Mouse (Mus musculus): ENCODE measurements at regions not wholly inside any gene's neighbourhood (a gene's known extent, or its start where the extent isn't known, plus 50 kb on each side); places are given as distances from the start of the nearest gene placed in this dataset.

GRCm38 (mm10) chr11:24615436-24615835, 537.6 kb downstream of the Bcl11a start:
- 88% methylated on average over 1 of the region's 1 CpGs for whole genome bisulfite sequencing
- no peak for ATAC-seq (ENCODE audit: insufficient read depth, low FRiP score)
- no peak overlapping the region for H3K4me2 ChIP-seq (ENCODE audit: low read depth, low read length)
- H3K36me3 ChIP-seq (ENCODE audit: control insufficient read depth, insufficient read depth, low read length): no peaks in the 10 kb centered on the region
- H3K9ac ChIP-seq (ENCODE audit: low read length): no peak overlapping the region
- no peak overlapping the region for H3K27ac ChIP-seq (ENCODE audit: low read length)
- no peaks in the 10 kb centered on the region for H3K4me1 ChIP-seq (ENCODE audit: control insufficient read depth, insufficient read depth, low read length)
- H3K27me3 ChIP-seq (ENCODE audit: control insufficient read depth, insufficient read depth, low read length): no peaks in the 10 kb centered on the region
- no peak overlapping the region for H3K4me3 ChIP-seq (replicated peaks; ENCODE audit: low read length)
- H3K9me3 ChIP-seq (replicated peaks; ENCODE audit: control insufficient read depth, low read length): no peaks in the 10 kb centered on the region

DNA sequence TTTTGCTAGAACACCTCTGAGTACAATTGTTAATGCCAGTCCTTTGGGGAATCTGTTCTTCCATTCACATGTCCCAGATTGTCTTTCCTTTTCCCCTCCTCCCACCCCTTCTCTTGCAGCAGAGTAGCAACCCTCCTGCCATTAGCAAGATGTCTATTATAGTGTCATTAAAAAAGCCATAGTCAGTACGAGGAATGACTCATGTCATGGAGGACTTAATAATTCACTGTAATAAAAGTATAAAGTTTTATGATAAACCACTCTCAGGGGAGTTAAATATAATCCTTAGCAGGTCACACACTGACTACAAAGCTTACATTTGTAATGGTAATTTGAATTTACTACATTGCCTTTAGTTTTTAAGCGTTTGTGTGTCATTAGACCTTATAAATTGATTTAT, 540.7 kb downstream of the Bcl11a start:
- 51% methylated on average over 2 of the region's 2 CpGs for WGBS
- no peaks in the 10 kb centered on the region for H3K27me3 ChIP-seq (ENCODE audit: control insufficient read depth, insufficient read depth, low read length)
- ATAC-seq (ENCODE audit: insufficient read depth, low FRiP score): no peak

DNA sequence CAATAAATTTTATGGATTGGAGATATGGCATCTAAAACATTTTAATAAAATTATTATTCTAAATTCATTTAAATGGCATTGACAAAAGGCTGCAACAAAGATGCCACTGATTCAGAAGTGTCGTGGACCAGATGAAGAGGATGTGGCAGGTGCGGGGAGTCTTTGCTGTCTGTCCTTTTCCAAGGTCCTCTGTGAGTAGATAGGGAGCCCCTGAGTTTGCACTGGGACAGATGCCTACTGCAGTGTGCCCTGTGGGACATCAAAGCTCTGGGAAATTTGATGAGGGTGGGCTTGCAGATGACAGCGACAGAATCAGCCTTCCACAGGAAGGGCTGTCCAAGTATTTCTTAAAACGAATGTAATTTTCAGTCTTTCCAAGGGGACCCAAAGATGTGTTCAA, 541.2 kb downstream of the Bcl11a start:
- no peaks in the 10 kb centered on the region for H3K9me3 ChIP-seq (replicated peaks; ENCODE audit: control insufficient read depth, low read length)
- 81% methylated on average over 4 of the region's 4 CpGs for WGBS
- no peak for ATAC-seq (ENCODE audit: insufficient read depth, low FRiP score)

More for the DNA sequence above, 540.7 kb downstream of the Bcl11a start:
- H3K27ac ChIP-seq (ENCODE audit: low read length): no peak overlapping the region
- H3K9me3 ChIP-seq (replicated peaks; ENCODE audit: control insufficient read depth, low read length): no peaks in the 10 kb centered on the region
- no peak overlapping the region for H3K9ac ChIP-seq (ENCODE audit: low read length)
- no peak overlapping the region for H3K4me2 ChIP-seq (ENCODE audit: low read depth, low read length)
- no peaks in the 10 kb centered on the region for H3K36me3 ChIP-seq (ENCODE audit: control insufficient read depth, insufficient read depth, low read length)
- H3K4me1 ChIP-seq (ENCODE audit: control insufficient read depth, insufficient read depth, low read length): no peaks in the 10 kb centered on the region
- H3K4me3 ChIP-seq (replicated peaks; ENCODE audit: low read length): no peak overlapping the region

GRCm38 (mm10) chr11:24628619-24629018, 550.8 kb downstream of the Bcl11a start:
- WGBS: 60% methylated on average over 5 of the region's 5 CpGs
- no peak overlapping the region for H3K4me3 ChIP-seq (replicated peaks; ENCODE audit: low read length)
- no peak overlapping the region for H3K9ac ChIP-seq (ENCODE audit: low read length)
- no peaks in the 10 kb centered on the region for H3K4me1 ChIP-seq (ENCODE audit: control insufficient read depth, insufficient read depth, low read length)
- H3K27me3 ChIP-seq (ENCODE audit: control insufficient read depth, insufficient read depth, low read length): no peaks in the 10 kb centered on the region
- ATAC-seq (ENCODE audit: insufficient read depth, low FRiP score): peak; percentile 17; the same call in 1 of the 2 replicates
- no peak overlapping the region for H3K4me2 ChIP-seq (ENCODE audit: low read depth, low read length)
- no peak overlapping the region for H3K27ac ChIP-seq (ENCODE audit: low read length)
- no peaks in the 10 kb centered on the region for H3K36me3 ChIP-seq (ENCODE audit: control insufficient read depth, insufficient read depth, low read length)
- H3K9me3 ChIP-seq (replicated peaks; ENCODE audit: control insufficient read depth, low read length): no peaks in the 10 kb centered on the region

More for the DNA sequence above, 541.2 kb downstream of the Bcl11a start:
- H3K27ac ChIP-seq (ENCODE audit: low read length): no peak overlapping the region
- no peak overlapping the region for H3K9ac ChIP-seq (ENCODE audit: low read length)
- H3K4me1 ChIP-seq (ENCODE audit: control insufficient read depth, insufficient read depth, low read length): no peaks in the 10 kb centered on the region
- H3K36me3 ChIP-seq (ENCODE audit: control insufficient read depth, insufficient read depth, low read length): no peaks in the 10 kb centered on the region
- no peaks in the 10 kb centered on the region for H3K27me3 ChIP-seq (ENCODE audit: control insufficient read depth, insufficient read depth, low read length)
- H3K4me2 ChIP-seq (ENCODE audit: low read depth, low read length): no peak overlapping the region
- H3K4me3 ChIP-seq (replicated peaks; ENCODE audit: low read length): no peak overlapping the region

- WGBS: 52% methylated on average over 4 of the region's 4 CpGs
These were observed 551.6 kb downstream of the Bcl11a start for GRCm38 (mm10) chr11:24629431-24629830.

GRCm38 (mm10) chr11:24630403-24630900, 552.6 kb downstream of the Bcl11a start:
- Histone ChIP-seq H3K27me3 (ENCODE audit: control insufficient read depth, insufficient read depth, low read length) (no peaks in the 10 kb centered on the region), H3K9ac (ENCODE audit: low read length) (no peak overlapping the region), H3K36me3 (ENCODE audit: control insufficient read depth, insufficient read depth, low read length) (no peaks in the 10 kb centered on the region), H3K27ac (ENCODE audit: low read length) (no peak overlapping the region), H3K4me1 (ENCODE audit: control insufficient read depth, insufficient read depth, low read length) (no peaks in the 10 kb centered on the region), H3K9me3 (replicated peaks; ENCODE audit: control insufficient read depth, low read length) (no peaks in the 10 kb centered on the region), H3K4me2 (ENCODE audit: low read depth, low read length) (no peak overlapping the region), H3K4me3 (replicated peaks; ENCODE audit: low read length) (no peak overlapping the region)
- WGBS: 47% methylated on average over 1 of the region's 1 CpGs
- ATAC-seq (ENCODE audit: insufficient read depth, low FRiP score): no peak

More at GRCm38 (mm10) chr11:24629431-24629830, 551.6 kb downstream of the Bcl11a start:
- no peaks in the 10 kb centered on the region for H3K4me1 ChIP-seq (ENCODE audit: control insufficient read depth, insufficient read depth, low read length)
- no peak overlapping the region for H3K4me3 ChIP-seq (replicated peaks; ENCODE audit: low read length)
- H3K36me3 ChIP-seq (ENCODE audit: control insufficient read depth, insufficient read depth, low read length): no peaks in the 10 kb centered on the region
- no peak for ATAC-seq (ENCODE audit: insufficient read depth, low FRiP score)
- no peaks in the 10 kb centered on the region for H3K27me3 ChIP-seq (ENCODE audit: control insufficient read depth, insufficient read depth, low read length)
- H3K4me2 ChIP-seq (ENCODE audit: low read depth, low read length): no peak overlapping the region
- no peak overlapping the region for H3K9ac ChIP-seq (ENCODE audit: low read length)
- no peak overlapping the region for H3K27ac ChIP-seq (ENCODE audit: low read length)
- no peaks in the 10 kb centered on the region for H3K9me3 ChIP-seq (replicated peaks; ENCODE audit: control insufficient read depth, low read length)

- WGBS: 84% methylated on average over 2 of the region's 2 CpGs
- H3K36me3 ChIP-seq (ENCODE audit: control insufficient read depth, insufficient read depth, low read length): no peaks in the 10 kb centered on the region
- no peaks in the 10 kb centered on the region for H3K4me1 ChIP-seq (ENCODE audit: control insufficient read depth, insufficient read depth, low read length)
- no peaks in the 10 kb centered on the region for H3K9me3 ChIP-seq (replicated peaks; ENCODE audit: control insufficient read depth, low read length)
- ATAC-seq (ENCODE audit: insufficient read depth, low FRiP score): no peak
- H3K4me2 ChIP-seq (ENCODE audit: low read depth, low read length): no peak overlapping the region
- no peak overlapping the region for H3K9ac ChIP-seq (ENCODE audit: low read length)
- no peak overlapping the region for H3K4me3 ChIP-seq (replicated peaks; ENCODE audit: low read length)
- H3K27ac ChIP-seq (ENCODE audit: low read length): no peak overlapping the region
- no peaks in the 10 kb centered on the region for H3K27me3 ChIP-seq (ENCODE audit: control insufficient read depth, insufficient read depth, low read length)
These were observed 553.8 kb downstream of the Bcl11a start for GRCm38 (mm10) chr11:24631651-24632050.

GRCm38 (mm10) chr11:24636716-24637115, 558.9 kb downstream of the Bcl11a start:
- H3K27me3 ChIP-seq (ENCODE audit: control insufficient read depth, insufficient read depth, low read length): no peaks in the 10 kb centered on the region
- no peaks in the 10 kb centered on the region for H3K9me3 ChIP-seq (replicated peaks; ENCODE audit: control insufficient read depth, low read length)
- H3K4me2 ChIP-seq (ENCODE audit: low read depth, low read length): no peak overlapping the region
- no peaks in the 10 kb centered on the region for H3K36me3 ChIP-seq (ENCODE audit: control insufficient read depth, insufficient read depth, low read length)
- no peak overlapping the region for H3K9ac ChIP-seq (ENCODE audit: low read length)
- no peak overlapping the region for H3K4me3 ChIP-seq (replicated peaks; ENCODE audit: low read length)
- ATAC-seq (ENCODE audit: insufficient read depth, low FRiP score): no peak
- H3K27ac ChIP-seq (ENCODE audit: low read length): no peak overlapping the region
- 90% methylated on average over 4 of the region's 4 CpGs for WGBS
- H3K4me1 ChIP-seq (ENCODE audit: control insufficient read depth, insufficient read depth, low read length): no peaks in the 10 kb centered on the region

DNA sequence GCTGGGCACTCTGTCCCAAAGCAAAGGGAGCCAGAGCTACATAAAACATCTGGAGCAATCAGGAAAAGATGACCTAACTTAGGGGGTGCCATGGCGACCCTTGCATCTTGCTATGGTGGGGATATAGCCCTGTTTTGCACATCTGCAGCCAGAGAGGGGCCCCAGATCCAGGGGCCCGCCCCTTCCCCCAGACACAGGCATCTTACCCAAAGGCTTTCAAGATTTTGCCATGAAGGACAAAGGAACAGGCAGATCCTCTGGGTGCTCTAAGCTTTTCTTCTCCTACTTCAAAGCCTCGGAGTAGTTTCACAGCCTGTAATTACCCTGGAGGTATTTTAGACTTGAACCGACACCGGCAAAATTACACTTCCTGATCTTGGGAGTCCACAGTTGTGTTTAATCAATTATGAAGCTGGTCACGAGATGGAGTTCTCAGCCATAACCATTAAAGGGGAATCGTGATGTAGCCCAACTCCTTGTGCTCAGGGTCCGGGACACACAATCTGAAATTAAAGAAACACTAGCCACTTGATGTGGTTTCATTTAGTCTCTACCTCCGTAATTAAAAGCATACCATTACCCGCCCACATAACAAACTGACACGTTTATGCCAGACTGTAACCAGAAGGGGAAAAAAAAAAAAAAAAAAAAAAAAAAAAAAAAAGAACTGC, 565.7 kb downstream of the Bcl11a start:
- no peak overlapping the region for H3K27ac ChIP-seq (ENCODE audit: low read length)
- H3K9ac ChIP-seq (ENCODE audit: low read length): no peak overlapping the region
- no peak for ATAC-seq (ENCODE audit: insufficient read depth, low FRiP score)
- H3K27me3 ChIP-seq (ENCODE audit: control insufficient read depth, insufficient read depth, low read length): no peaks in the 10 kb centered on the region
- no peaks in the 10 kb centered on the region for H3K36me3 ChIP-seq (ENCODE audit: control insufficient read depth, insufficient read depth, low read length)
- no peak overlapping the region for H3K4me2 ChIP-seq (ENCODE audit: low read depth, low read length)
- WGBS: 62% methylated on average over 11 of the region's 11 CpGs
- H3K9me3 ChIP-seq (replicated peaks; ENCODE audit: control insufficient read depth, low read length): no peaks in the 10 kb centered on the region
- no peak overlapping the region for H3K4me3 ChIP-seq (replicated peaks; ENCODE audit: low read length)
- no peaks in the 10 kb centered on the region for H3K4me1 ChIP-seq (ENCODE audit: control insufficient read depth, insufficient read depth, low read length)
